Comparison of ENCODE assay signal across 17 mouse cellular contexts in genomic region chr4:132871116-132871515, GRCm38 (mm10).
"Had no signal": no experiment of that assay in that cellular context is flagged by ENCODE, and none has a peak within 500 bp of the region (broad histone marks: within the 10 kb centered on the region; RNA-seq: fewer than 3 reads in every experiment).

No protein-coding gene starts in this region.

- ATAC-seq: hindbrain, postnatal 0 days; intestine, embryonic 16.5 days; liver, embryonic 12.5 days had no signal

- DNase-seq: gastrocnemius, postnatal 14 days; gastrocnemius, postnatal 36 days; heart, adult 11 months; heart, adult 2 months; heart, postnatal 14 days; heart, postnatal 36 days; kidney, adult 11 months; kidney, adult 2 months; kidney, adult 9 months; kidney, postnatal 14 days; kidney, postnatal 36 days; layer of hippocampus, adult 9-11 months; layer of hippocampus, postnatal 36 days; left cerebral cortex, postnatal 4 days had no signal
